Mouse (Mus musculus): Measurements from ENCODE around the gene Tab1. TPM values are rescaled to one million over a fixed set of nuclear protein-coding genes. Genes with fewer than 3 reads are reported as not detected.

Gene Tab1
- polyA plus RNA-seq (2012; rRNA removed), result 53.8 and 61.0 TPM in 2 replicates

- Histone ChIP-seq H3K27ac (ENCODE audit: control insufficient read depth, insufficient read depth, low read length) (peak within 1 kb of the TSS; percentile 96), H3K4me3 (ENCODE audit: control insufficient read depth, insufficient read depth, low read length) (peak within 1 kb of the TSS; percentile 95), H3K27me3 (ENCODE audit: control insufficient read depth, insufficient read depth, low read length) (no peaks in the 10 kb centered on the region), H3K36me3 (ENCODE audit: control insufficient read depth, insufficient read depth, low read length) (no peaks in the 10 kb centered on the region), H3K4me1 (replicated peaks; ENCODE audit: control insufficient read depth, insufficient read depth, low read length) (peaks cover 16% of the 10 kb centered on the region)
- peak; percentile 91 for DNase-seq
- WGBS, result under 1% methylated on average over 59 of the region's 59 CpGs
- peak; percentile 77 for TF ChIP-seq POLR2A (IDR thresholded peaks at IDR 0.05; ENCODE audit: control insufficient read depth, extremely low read depth, insufficient read depth, low read length, poor library complexity)
- TF ChIP-seq CTCF (IDR thresholded peaks at IDR 0.05; ENCODE audit: borderline replicate concordance, control insufficient read depth, extremely low read depth, insufficient read depth, low read length, poor library complexity), result peak; percentile 86; the same call in 1 of the 2 replicates
Measured at GRCm38 (mm10) chr15:80132993-80133586, at the start of gene Tab1. Tab1 (plus strand) TSS chr15:80133127.

GRCm38 (mm10) chr15:80083276-80083731 is 49.6 kb upstream of the Tab1 start:
- Histone ChIP-seq H3K4me3 (ENCODE audit: control insufficient read depth, insufficient read depth, low read length) (peak overlapping the region; percentile 85), H3K27ac (ENCODE audit: control insufficient read depth, insufficient read depth, low read length) (peak overlapping the region; percentile 77), H3K36me3 (ENCODE audit: control insufficient read depth, insufficient read depth, low read length) (peaks cover 38% of the 10 kb centered on the region), H3K27me3 (ENCODE audit: control insufficient read depth, insufficient read depth, low read length) (no peaks in the 10 kb centered on the region), H3K4me1 (replicated peaks; ENCODE audit: control insufficient read depth, insufficient read depth, low read length) (peaks cover 15% of the 10 kb centered on the region)
- under 1% methylated on average over 30 of the region's 30 CpGs for WGBS
- DNase-seq, result peak; percentile 98
- TF ChIP-seq POLR2A (IDR thresholded peaks at IDR 0.05; ENCODE audit: control insufficient read depth, extremely low read depth, insufficient read depth, low read length, poor library complexity) (peak; percentile 100), CTCF (IDR thresholded peaks at IDR 0.05; ENCODE audit: borderline replicate concordance, control insufficient read depth, extremely low read depth, insufficient read depth, low read length, poor library complexity) (peak; percentile 55; the same call in 1 of the 2 replicates)

DNA sequence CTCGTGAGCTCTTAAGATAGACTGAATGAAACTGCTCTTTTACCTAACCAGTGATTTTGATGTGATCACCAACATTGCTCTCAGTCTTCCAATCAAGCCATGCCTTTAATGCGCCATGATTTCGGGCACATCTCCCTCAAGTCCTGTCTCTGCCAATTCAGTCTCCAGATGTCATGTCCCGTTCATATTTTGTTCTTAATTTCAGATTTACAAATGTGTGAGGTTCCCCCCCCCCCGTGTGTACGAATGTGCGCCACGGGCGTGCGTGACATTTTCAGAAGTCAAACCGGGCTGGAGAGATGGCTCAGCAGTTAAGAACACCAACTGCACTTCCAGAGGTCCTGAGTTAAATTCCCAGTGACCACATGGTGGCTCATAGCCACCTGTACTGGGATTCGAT is 49.2 kb upstream of the Tab1 start:
- Histone ChIP-seq H3K27me3 (ENCODE audit: control insufficient read depth, insufficient read depth, low read length) (no peaks in the 10 kb centered on the region), H3K4me3 (ENCODE audit: control insufficient read depth, insufficient read depth, low read length) (peak overlapping the region; percentile 44), H3K36me3 (ENCODE audit: control insufficient read depth, insufficient read depth, low read length) (peaks cover 34% of the 10 kb centered on the region), H3K27ac (ENCODE audit: control insufficient read depth, insufficient read depth, low read length) (peak overlapping the region; percentile 77), H3K4me1 (replicated peaks; ENCODE audit: control insufficient read depth, insufficient read depth, low read length) (peaks cover 15% of the 10 kb centered on the region)
- TF ChIP-seq POLR2A (IDR thresholded peaks at IDR 0.05; ENCODE audit: control insufficient read depth, extremely low read depth, insufficient read depth, low read length, poor library complexity) (no peak), CTCF (IDR thresholded peaks at IDR 0.05; ENCODE audit: borderline replicate concordance, control insufficient read depth, extremely low read depth, insufficient read depth, low read length, poor library complexity) (no peak)
- no peak for DNase-seq
- WGBS, result 2% methylated on average over 12 of the region's 12 CpGs

- Histone ChIP-seq H3K4me1 (replicated peaks; ENCODE audit: control insufficient read depth, insufficient read depth, low read length) (peaks cover 15% of the 10 kb centered on the region), H3K27me3 (ENCODE audit: control insufficient read depth, insufficient read depth, low read length) (no peaks in the 10 kb centered on the region; the same call in 1 of the 2 replicates), H3K27ac (ENCODE audit: control insufficient read depth, insufficient read depth, low read length) (no peak overlapping the region), H3K36me3 (ENCODE audit: control insufficient read depth, insufficient read depth, low read length) (no peaks in the 10 kb centered on the region), H3K4me3 (ENCODE audit: control insufficient read depth, insufficient read depth, low read length) (no peak overlapping the region)
- WGBS, result 87% methylated on average over 9 of the region's 9 CpGs
- DNase-seq, result no peak
- TF ChIP-seq POLR2A (IDR thresholded peaks at IDR 0.05; ENCODE audit: control insufficient read depth, extremely low read depth, insufficient read depth, low read length, poor library complexity) (no peak), CTCF (IDR thresholded peaks at IDR 0.05; ENCODE audit: borderline replicate concordance, control insufficient read depth, extremely low read depth, insufficient read depth, low read length, poor library complexity) (no peak)
Measured at GRCm38 (mm10) chr15:80087406-80088012, 45.4 kb upstream of the Tab1 start.

GRCm38 (mm10) chr15:80088637-80089036 is 44.3 kb upstream of the Tab1 start:
- H3K27me3 ChIP-seq (ENCODE audit: control insufficient read depth, insufficient read depth, low read length), result no peaks in the 10 kb centered on the region; the same call in 1 of the 2 replicates
- TF ChIP-seq CTCF (IDR thresholded peaks at IDR 0.05; ENCODE audit: borderline replicate concordance, control insufficient read depth, extremely low read depth, insufficient read depth, low read length, poor library complexity), result peak; percentile 52; the same call in 1 of the 2 replicates
- no peak for TF ChIP-seq POLR2A (IDR thresholded peaks at IDR 0.05; ENCODE audit: control insufficient read depth, extremely low read depth, insufficient read depth, low read length, poor library complexity)
- H3K36me3 ChIP-seq (ENCODE audit: control insufficient read depth, insufficient read depth, low read length), result no peaks in the 10 kb centered on the region
- no peak overlapping the region for H3K4me3 ChIP-seq (ENCODE audit: control insufficient read depth, insufficient read depth, low read length)
- WGBS, result 34% methylated on average over 4 of the region's 4 CpGs
- H3K4me1 ChIP-seq (replicated peaks; ENCODE audit: control insufficient read depth, insufficient read depth, low read length), result peaks cover 12% of the 10 kb centered on the region
- H3K27ac ChIP-seq (ENCODE audit: control insufficient read depth, insufficient read depth, low read length), result no peak overlapping the region
- DNase-seq, result peak; percentile 93

GRCm38 (mm10) chr15:80090155-80090554 is 42.8 kb upstream of the Tab1 start:
- Histone ChIP-seq H3K27ac (ENCODE audit: control insufficient read depth, insufficient read depth, low read length) (no peak overlapping the region), H3K4me3 (ENCODE audit: control insufficient read depth, insufficient read depth, low read length) (no peak overlapping the region), H3K4me1 (replicated peaks; ENCODE audit: control insufficient read depth, insufficient read depth, low read length) (peaks cover 12% of the 10 kb centered on the region), H3K36me3 (ENCODE audit: control insufficient read depth, insufficient read depth, low read length) (no peaks in the 10 kb centered on the region), H3K27me3 (ENCODE audit: control insufficient read depth, insufficient read depth, low read length) (no peaks in the 10 kb centered on the region; the same call in 1 of the 2 replicates)
- no peak for DNase-seq
- 88% methylated on average over 11 of the region's 11 CpGs for WGBS
- TF ChIP-seq CTCF (IDR thresholded peaks at IDR 0.05; ENCODE audit: borderline replicate concordance, control insufficient read depth, extremely low read depth, insufficient read depth, low read length, poor library complexity), result no peak
- TF ChIP-seq POLR2A (IDR thresholded peaks at IDR 0.05; ENCODE audit: control insufficient read depth, extremely low read depth, insufficient read depth, low read length, poor library complexity), result no peak

Measured in thymus, adult 2 months (tissue).